Mouse (Mus musculus) heart, postnatal 0 days (tissue): ENCODE results near the gene Zfp609. TPM values are rescaled to one million over a fixed set of nuclear protein-coding genes. Genes with fewer than 3 reads are reported as not detected.
"Not testable (repeated sequence)": the region's sequence is repeated elsewhere in the genome, so short reads cannot be mapped to it uniquely, and the experiment has no call there.

Experiments used
- ATAC-seq: fragments of 200-750 bp; cut with Nextera tagmentation; 2 replicates; pipeline ENCODE4 v1.8.0; 2017; ENCODE audit warnings: low read depth, moderate number of reproducible peaks, moderate library complexity; ENCODE audit not compliant: insufficient read depth
- DNase-seq: peaks from one replicate; pipeline ENCODE4 v3.0.0-alpha.2; 2016; ENCODE audit warnings: low spot score
- H3K27ac ChIP-seq: fragments of 300-500 bp; sonication (generic); 2 replicates; pipeline ENCODE4 v1.5.1; 2014; ENCODE audit warnings: low read depth, mild to moderate bottlenecking
- H3K27me3 ChIP-seq: fragments of 300-500 bp; sonication (generic); 2 replicates; pipeline ENCODE4 v1.6.1; 2014; ENCODE audit warnings: low read length, mixed read lengths; ENCODE audit not compliant: control insufficient read depth, insufficient read depth
- H3K36me3 ChIP-seq: fragments of 300-500 bp; sonication (generic); replicated peaks from 2 replicates; pipeline ENCODE4 v1.6.1; 2014; ENCODE audit warnings: low read length, mixed read lengths; ENCODE audit not compliant: control insufficient read depth, insufficient read depth
- H3K4me1 ChIP-seq: fragments of 300-500 bp; sonication (generic); 2 replicates; pipeline ENCODE4 v1.6.1; 2014; ENCODE audit warnings: antibody characterized with exemption; ENCODE audit not compliant: control insufficient read depth, insufficient read depth
- H3K4me2 ChIP-seq: fragments of 300-500 bp; sonication (generic); 2 replicates; pipeline ENCODE4 v1.6.1; 2014; ENCODE audit warnings: low read depth, mild to moderate bottlenecking, low read length, moderate library complexity
- H3K4me3 ChIP-seq: fragments of 300-500 bp; sonication (generic); 2 replicates; pipeline ENCODE4 v1.5.1; 2014; ENCODE audit warnings: low read depth, low read length
- H3K9ac ChIP-seq: fragments of 300-500 bp; sonication (generic); replicated peaks from 2 replicates; pipeline ENCODE4 v1.6.1; 2014; ENCODE audit warnings: low read depth, low read length, mixed read lengths
- H3K9me3 ChIP-seq: fragments of 300-500 bp; sonication (generic); replicated peaks from 2 replicates; pipeline ENCODE4 v1.6.1; 2016; ENCODE audit warnings: low read length; ENCODE audit not compliant: control insufficient read depth
- CTCF ChIP-seq: IDR thresholded peaks from 2 replicates; pipeline ENCODE4 v1.5.1; 2016; ENCODE audit warnings: antibody characterized with exemption, control low read depth, low read depth
- EP300 ChIP-seq: IDR thresholded peaks from 2 replicates; pipeline ENCODE4 v1.6.1; 2016; ENCODE audit warnings: antibody characterized with exemption, low read depth
- WGBS: fragments of 180-500 bp; shearing (Covaris S2); extraction: QIAGEN DNeasy Blood & Tissue Kit; methylation state at CpG from one replicate; pipeline ENCODE4 v1.1.7; 2014; 5-methylcytosine and 5-hydroxymethylcytosine counted together
- polyA plus RNA-seq: library from polyadenylated mRNA; unstranded; fragments of >200 nt; fragmentation: Nextera tagmentation; extraction: Ambion mirVana; gene quantifications from 2 replicates; pipeline ENCODE4 v1.2.1, GENCODE M21; 2015
- total RNA-seq: library from RNA; depleted of rRNA; stranded (reverse); fragments of >200 nt; gene quantifications from 2 replicates; pipeline ENCODE4 v1.2.3, GENCODE M21; 2014; ENCODE audit warnings: low replicate concordance

Zfp609 gene
- total and polyA plus RNA-seq, 2 experiments from 2014 or later, result 2.9 to 7.6 TPM

- H3K9me3 ChIP-seq, result no peaks in the 10 kb centered on the region
- no peak overlapping the region for H3K9ac ChIP-seq
- no peak for ATAC-seq
- H3K4me1 ChIP-seq, result 0 out of 2 replicates have a peak, but pooled peaks cover 8% of the 10 kb centered on the region
- no peak overlapping the region for H3K4me3 ChIP-seq
- no peak for TF ChIP-seq EP300
- no peak for TF ChIP-seq CTCF
- no peak overlapping the region for H3K27ac ChIP-seq
- no peak for DNase-seq
- no peaks in the 10 kb centered on the region for H3K27me3 ChIP-seq
- WGBS, result 79% methylated on average over 3 of the region's 3 CpGs
- no peak overlapping the region for H3K4me2 ChIP-seq
- peaks cover 69% of the 10 kb centered on the region for H3K36me3 ChIP-seq
Measured at GRCm38 (mm10) chr9:65692466-65692865, 134.9 kb downstream of the Zfp609 start.

GRCm38 (mm10) chr9:65689869-65690268 lies 137.5 kb downstream of the Zfp609 start:
- H3K9ac ChIP-seq, H3K4me3 ChIP-seq, H3K27ac ChIP-seq, H3K4me1 ChIP-seq, H3K9me3 ChIP-seq, H3K27me3 ChIP-seq, ATAC-seq, DNase-seq, H3K4me2 ChIP-seq: not testable (repeated sequence)
- WGBS, result 67% methylated on average over 2 of the region's 2 CpGs
- H3K36me3 ChIP-seq, result peaks cover 65% of the 10 kb centered on the region

GRCm38 (mm10) chr9:65684704-65685103 lies 142.7 kb downstream of the Zfp609 start:
- Histone ChIP-seq H3K4me1 (peaks cover 23% of the 10 kb centered on the region), H3K9ac (no peak overlapping the region), H3K27ac (no peak overlapping the region), H3K4me2 (no peak overlapping the region), H3K4me3 (no peak overlapping the region), H3K36me3 (peaks cover 25% of the 10 kb centered on the region), H3K9me3 (no peaks in the 10 kb centered on the region), H3K27me3 (no peaks in the 10 kb centered on the region)
- DNase-seq (no peak), ATAC-seq (no peak)
- 72% methylated on average over 2 of the region's 2 CpGs for WGBS
- TF ChIP-seq EP300, result no peak
- TF ChIP-seq CTCF, result no peak

- TF ChIP-seq EP300 (no peak), CTCF (peak; percentile 47)
- Histone ChIP-seq H3K4me1 (peaks cover 40% of the 10 kb centered on the region), H3K4me2 (no peak overlapping the region), H3K9ac (no peak overlapping the region), H3K4me3 (no peak overlapping the region), H3K27ac (no peak overlapping the region), H3K36me3 (peaks cover 16% of the 10 kb centered on the region), H3K27me3 (no peaks in the 10 kb centered on the region), H3K9me3 (no peaks in the 10 kb centered on the region)
- ATAC-seq (no peak), DNase-seq (peak; percentile 20)
- WGBS, result 71% methylated on average over 1 of the region's 1 CpGs
Measured at GRCm38 (mm10) chr9:65682994-65683393, 144.4 kb downstream of the Zfp609 start.

- no peak overlapping the region for H3K27ac ChIP-seq
Measured at GRCm38 (mm10) chr9:65682183-65682582, 145.2 kb downstream of the Zfp609 start.

GRCm38 (mm10) chr9:65681634-65681940 lies 145.8 kb downstream of the Zfp609 start:
- H3K4me2 ChIP-seq, result no peak overlapping the region
- 77% methylated on average over 2 of the region's 2 CpGs for WGBS

More at GRCm38 (mm10) chr9:65682183-65682582, 145.2 kb downstream of the Zfp609 start:
- DNase-seq, result no peak
- Histone ChIP-seq H3K4me1 (peaks cover 46% of the 10 kb centered on the region), H3K9me3 (no peaks in the 10 kb centered on the region), H3K4me3 (no peak overlapping the region), H3K36me3 (peaks cover 8% of the 10 kb centered on the region), H3K27me3 (no peaks in the 10 kb centered on the region), H3K4me2 (no peak overlapping the region), H3K9ac (no peak overlapping the region)
- TF ChIP-seq CTCF, result no peak
- ATAC-seq, result no peak
- 81% methylated on average over 3 of the region's 3 CpGs for WGBS

More at GRCm38 (mm10) chr9:65681634-65681940, 145.8 kb downstream of the Zfp609 start:
- Histone ChIP-seq H3K4me3 (no peak overlapping the region), H3K9ac (no peak overlapping the region), H3K27ac (peak overlapping the region; percentile 87), H3K4me1 (peaks cover 46% of the 10 kb centered on the region), H3K27me3 (no peaks in the 10 kb centered on the region), H3K9me3 (no peaks in the 10 kb centered on the region), H3K36me3 (peaks cover 6% of the 10 kb centered on the region)
- DNase-seq (no peak), ATAC-seq (no peak)
- TF ChIP-seq EP300, result no peak
- TF ChIP-seq CTCF, result no peak
